Comparison of ENCODE assay signal across 9 mouse cellular contexts in genomic region chr14:60377546-60377945, GRCm38 (mm10). TPM values are rescaled to one million over a fixed set of nuclear protein-coding genes. Genes with fewer than 3 reads are reported as not detected.
A peak's percentile ranks its signal among the peaks of the same experiment; 100 is the strongest.
DNase-seq lines count a peak whose midpoint lies in the region; ATAC-seq and TF ChIP-seq lines count a peak whose summit lies in the region.
"Had no signal": no experiment of that assay in that cellular context is flagged by ENCODE, and none has a peak within 500 bp of the region (broad histone marks: within the 10 kb centered on the region; RNA-seq: fewer than 3 reads in every experiment).

No protein-coding gene starts in this region.

- peak overlapping the region; percentile 97 for H3K4me2 ChIP-seq in heart, embryonic 14.5 days (ENCODE audit: low read length)
- H3K4me2 ChIP-seq in intestine, embryonic 15.5 days (replicated peaks): peak overlapping the region; percentile 99
- peak overlapping the region; percentile 65 for H3K4me2 ChIP-seq in liver, embryonic 15.5 days

- H3K4me3 ChIP-seq in heart, embryonic 14.5 days (ENCODE audit: control insufficient read depth in 1 of 2, insufficient read depth in 1 of 2, low read depth in 1 of 2, low read length in 2 of 2): peak overlapping the region; percentile 55 to 59
- peak overlapping the region; percentile 95 for H3K4me3 ChIP-seq in cortical plate, adult 2 months (ENCODE audit: insufficient read depth, low read length)
- peak overlapping the region; percentile 60 for H3K4me3 ChIP-seq in intestine, embryonic 15.5 days (replicated peaks)
- H3K4me3 ChIP-seq in liver, embryonic 15.5 days (replicated peaks): peak overlapping the region; percentile 50; the same call in 1 of the 2 replicates

- no peak for ATAC-seq in heart, embryonic 14.5 days (ENCODE audit: insufficient number of reproducible peaks, insufficient read depth, low FRiP score, low read depth)
- no peak for ATAC-seq in intestine, embryonic 15.5 days
- no peak for ATAC-seq in liver, embryonic 15.5 days (ENCODE audit: insufficient read depth)

- no peak overlapping the region for H3K27ac ChIP-seq in heart, embryonic 14.5 days (replicated peaks in 1 of 2; ENCODE audit: control insufficient read depth in 1 of 2, insufficient read depth in 1 of 2, low read depth in 2 of 2, low read length in 2 of 2)
- H3K27ac ChIP-seq in cortical plate, adult 2 months (ENCODE audit: insufficient read depth, low read length): peak overlapping the region; percentile 99
- H3K27ac ChIP-seq in intestine, embryonic 15.5 days: no peak overlapping the region
- H3K27ac ChIP-seq in liver, embryonic 15.5 days (replicated peaks): no peak overlapping the region

- peaks cover 39% of the 10 kb centered on the region for H3K27me3 ChIP-seq in heart, embryonic 14.5 days (ENCODE audit: control insufficient read depth, insufficient read depth, low read length)
- peaks cover 22% of the 10 kb centered on the region for H3K27me3 ChIP-seq in intestine, embryonic 15.5 days (replicated peaks)
- peaks cover 45% of the 10 kb centered on the region for H3K27me3 ChIP-seq in liver, embryonic 15.5 days
- H3K27me3 ChIP-seq in splenic B cell, adult 2 months (ENCODE audit: control insufficient read depth, insufficient read depth, low read length, poor library complexity, severe bottlenecking): no peaks in the 10 kb centered on the region

- peak overlapping the region; percentile 69; the same call in 1 of the 2 replicates for H3K9ac ChIP-seq in heart, embryonic 14.5 days (ENCODE audit: low read length)
- peak overlapping the region; percentile 60; the same call in 1 of the 2 replicates for H3K9ac ChIP-seq in intestine, embryonic 15.5 days
- H3K9ac ChIP-seq in liver, embryonic 15.5 days: no peak overlapping the region

- no peaks in the 10 kb centered on the region for H3K36me3 ChIP-seq in heart, embryonic 14.5 days (ENCODE audit: control insufficient read depth, insufficient read depth, low read length)
- H3K36me3 ChIP-seq in intestine, embryonic 15.5 days: no peaks in the 10 kb centered on the region
- H3K36me3 ChIP-seq in liver, embryonic 15.5 days (replicated peaks): no peaks in the 10 kb centered on the region
- H3K36me3 ChIP-seq in splenic B cell, adult 2 months (ENCODE audit: control insufficient read depth, insufficient read depth, low read length, poor library complexity, severe bottlenecking): no peaks in the 10 kb centered on the region

- no peak for TF ChIP-seq CTCF in cortical plate, adult 2 months (IDR thresholded peaks at IDR 0.05; ENCODE audit: extremely low read depth, insufficient read depth, low read length)

- no peak for DNase-seq in heart, postnatal 14 days
- DNase-seq in splenic B cell, adult 2 months (ENCODE audit: low read depth, low spot score): peak; percentile 9
- DNase-seq in adrenal gland, adult 2 months: no peak
- DNase-seq in kidney, postnatal 14 days: no peak

- intact Hi-C loops in heart, postnatal 14 days (cut with DNase I): no loop called here

- WGBS in heart, embryonic 14.5 days: 32% methylated on average over 10 of the region's 10 CpGs
- WGBS in intestine, embryonic 15.5 days: 50% methylated on average over 10 of the region's 10 CpGs
- WGBS in liver, embryonic 15.5 days (ENCODE audit: insufficient replicate concordance): 36% methylated on average over 10 of the region's 10 CpGs

- no peaks in the 10 kb centered on the region; a peak in 3 of 4 replicates for H3K4me1 ChIP-seq in heart, embryonic 14.5 days (ENCODE audit: control insufficient read depth in 2 of 2, insufficient read depth in 2 of 2, low read length in 2 of 2)
- H3K4me1 ChIP-seq in cortical plate, adult 2 months (ENCODE audit: control insufficient read depth, insufficient read depth, low read length): peaks cover 2% of the 10 kb centered on the region; the same call in 1 of the 2 replicates
- H3K4me1 ChIP-seq in intestine, embryonic 15.5 days (replicated peaks): 0 out of 2 replicates have a peak, but pooled peaks cover 8% of the 10 kb centered on the region
- no peaks in the 10 kb centered on the region for H3K4me1 ChIP-seq in liver, embryonic 15.5 days (replicated peaks)

- no peaks in the 10 kb centered on the region for H3K9me3 ChIP-seq in heart, embryonic 14.5 days (ENCODE audit: control insufficient read depth, low read length)
- H3K9me3 ChIP-seq in intestine, embryonic 15.5 days: no peaks in the 10 kb centered on the region
- H3K9me3 ChIP-seq in liver, embryonic 15.5 days (replicated peaks): no peaks in the 10 kb centered on the region

- peak; percentile 50; the same call in 1 of the 2 replicates for TF ChIP-seq POLR2A in cortical plate, adult 2 months (IDR thresholded peaks at IDR 0.05; ENCODE audit: extremely low read depth, insufficient read depth, low read length)

RNA-seq across cellular contexts. Expression of gene Amer2, which starts 4.5 kb away (rescaled TPM):
- 0.19 and 0.69 TPM in 2 replicates for polyA plus RNA-seq in heart, embryonic 14.5 days (2014; fragmentation: Nextera tagmentation; extraction: Ambion mirVana)
- total RNA-seq in heart, postnatal 14 days (2021): not detected
- polyA plus RNA-seq in cortical plate, adult 2 months (2012; rRNA removed): 20.1 and 20.2 TPM in 2 replicates
- 1.5 TPM in 2 replicates for polyA plus RNA-seq in intestine, embryonic 15.5 days (2015; fragmentation: Nextera tagmentation; extraction: Ambion mirVana)
- polyA plus RNA-seq in liver, embryonic 15.5 days (2015; fragmentation: Nextera tagmentation; extraction: Ambion mirVana): 0.48 and 0.68 TPM in 2 replicates
- total RNA-seq in adrenal gland, adult 2 months (2021): 1 to 10 TPM; 2.8 to 3.7 TPM
- polyA plus RNA-seq in adrenal gland, adult 2 months (2012; rRNA removed): 0.35 and 0.57 TPM in 2 replicates
- polyA plus RNA-seq: small intestine, adult 2 months had no signal
